Mouse (Mus musculus) adipocyte (in vitro differentiated cells): ENCODE results near the gene Ppp4c.

Experiments used
- DNase-seq: peaks from one replicate; pipeline ENCODE4 v3.0.0-alpha.2; 2016; ENCODE audit warnings: low spot score

Gene Ppp4c

GRCm38 (mm10) chr7:126802134-126802889 lies 10.0 kb upstream of the Ppp4c start:
- DNase-seq: no peak

- no peak for DNase-seq
Measured at GRCm38 (mm10) chr7:126801057-126801422, 8.7 kb upstream of the Ppp4c start.

GRCm38 (mm10) chr7:126800269-126801056 lies 8.2 kb upstream of the Ppp4c start:
- DNase-seq: no peak

- DNase-seq: no peak
Measured at GRCm38 (mm10) chr7:126799468-126800268, 7.4 kb upstream of the Ppp4c start.

- peak; percentile 94 for DNase-seq
Measured at GRCm38 (mm10) chr7:126799050-126799467, 6.8 kb upstream of the Ppp4c start.

- DNase-seq: no peak
Measured at GRCm38 (mm10) chr7:126798127-126799049, 6.1 kb upstream of the Ppp4c start.

- no peak for DNase-seq
Measured at GRCm38 (mm10) chr7:126797411-126798126, 5.3 kb upstream of the Ppp4c start, which contains the start of gene Fam57b. Gene Fam57b (plus strand): TSS chr7:126797668.

GRCm38 (mm10) chr7:126796350-126796932 lies 4.1 kb upstream of the Ppp4c start:
- no peak for DNase-seq

GRCm38 (mm10) chr7:126795387-126796317 lies 3.4 kb upstream of the Ppp4c start:
- DNase-seq: no peak

- DNase-seq: no peak
Measured at GRCm38 (mm10) chr7:126794271-126794605, 1.9 kb upstream of the Ppp4c start.

- DNase-seq: no peak
Measured at GRCm38 (mm10) chr7:126793456-126794270, 1.4 kb upstream of the Ppp4c start.

- no peak for DNase-seq
Measured at GRCm38 (mm10) chr7:126792721-126793443, 586 bp upstream of the Ppp4c start.

- DNase-seq: no peak
Measured at GRCm38 (mm10) chr7:126789141-126789540, 3.2 kb downstream of the Ppp4c start.

GRCm38 (mm10) chr7:126786142-126786541 lies 6.2 kb downstream of the Ppp4c start:
- DNase-seq: no peak

GRCm38 (mm10) chr7:126785056-126785455 lies 7.2 kb downstream of the Ppp4c start:
- DNase-seq: no peak

GRCm38 (mm10) chr7:126784469-126784868 lies 7.8 kb downstream of the Ppp4c start:
- no peak for DNase-seq

GRCm38 (mm10) chr7:126782693-126783092 lies 9.6 kb downstream of the Ppp4c start:
- no peak for DNase-seq
